Mouse (Mus musculus) gastrocnemius, postnatal 25 days (tissue): ENCODE data around the gene Susd6. TPM values are rescaled to one million over a fixed set of nuclear protein-coding genes. Genes with fewer than 3 reads are reported as not detected.
A peak's percentile ranks its signal among the peaks of the same experiment; 100 is the strongest.
"Not testable (repeated sequence)": the region's sequence is repeated elsewhere in the genome, so short reads cannot be mapped to it uniquely, and the experiment has no call there.

Experiments
- DNase-seq: peaks from one replicate; pipeline ENCODE4 v3.0.0; 2022
- total RNA-seq, 2 experiments: library from RNA; stranded (reverse); gene quantifications; 1 replicate in 1 of 2; 2 replicates in 1 of 2; pipeline ENCODE4 v1.2.3; 2021

Gene Susd6
- total RNA-seq, 2 experiments from 2014 or later = 26.7 to 28.1 TPM

- no peak for DNase-seq
These were observed 23.1 kb downstream of the Susd6 start for GRCm38 (mm10) chr12:80813456-80813855.

DNA sequence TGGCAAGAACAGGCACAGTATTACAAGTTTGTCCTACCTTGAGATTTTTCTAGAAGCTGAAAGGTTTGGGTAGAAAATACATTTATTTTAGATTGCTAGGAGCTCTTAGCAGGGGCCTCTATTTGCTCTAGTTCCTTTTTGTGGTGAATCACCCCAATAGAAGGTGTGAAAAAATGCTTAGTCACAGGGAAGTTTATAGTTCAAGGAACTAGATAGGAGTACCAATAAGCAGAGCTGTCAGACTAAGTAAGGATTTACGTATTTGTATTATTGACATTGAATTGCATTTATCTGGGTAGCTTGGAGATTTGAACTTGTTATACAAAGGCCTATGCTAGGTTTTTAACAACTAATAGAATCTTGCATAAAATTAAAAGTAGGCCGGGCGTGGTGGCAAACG lies 23.6 kb downstream of the Susd6 start:
- no peak for DNase-seq

- DNase-seq = no peak
These were observed 24.2 kb downstream of the Susd6 start for GRCm38 (mm10) chr12:80814529-80814928.

GRCm38 (mm10) chr12:80815298-80815697 lies 25.0 kb downstream of the Susd6 start:
- DNase-seq = no peak

- no peak for DNase-seq
These were observed 25.6 kb downstream of the Susd6 start for GRCm38 (mm10) chr12:80815893-80816292.

DNA sequence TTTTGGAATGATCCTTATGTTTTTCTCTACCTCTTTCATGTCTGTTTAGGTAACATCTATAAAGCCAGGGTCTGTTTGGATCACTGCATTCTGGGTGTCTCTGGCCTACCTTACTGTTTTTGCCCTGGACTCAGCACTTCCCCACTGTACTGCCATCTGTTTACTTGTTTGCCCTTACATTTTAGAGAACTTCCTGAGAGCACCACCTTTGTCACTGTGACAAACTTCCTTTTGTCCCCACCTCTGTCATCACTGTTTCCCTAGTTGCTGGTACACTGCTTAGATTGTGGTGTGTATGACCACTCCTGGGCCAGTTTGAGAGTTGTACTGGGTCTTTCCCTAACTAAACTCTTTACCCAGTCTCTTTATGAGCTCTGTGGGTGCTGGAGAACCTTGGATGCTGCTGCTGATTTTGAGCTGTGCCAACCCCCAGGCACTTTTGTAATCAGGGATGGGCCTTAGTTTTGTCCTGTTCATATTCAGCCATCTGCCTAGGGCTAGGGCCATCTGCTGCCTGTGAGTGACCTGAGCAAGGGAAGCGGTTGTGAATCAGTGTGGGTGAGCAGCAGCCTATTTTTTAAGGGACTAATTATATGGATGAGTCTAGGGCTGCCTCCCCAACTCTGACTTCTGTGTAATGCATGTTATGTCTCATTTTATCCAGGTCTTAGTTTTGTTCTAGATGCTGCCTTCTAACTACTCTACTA lies 26.2 kb downstream of the Susd6 start:
- DNase-seq = no peak

- DNase-seq = no peak
These were observed 27.5 kb downstream of the Susd6 start for GRCm38 (mm10) chr12:80817697-80818235.

DNA sequence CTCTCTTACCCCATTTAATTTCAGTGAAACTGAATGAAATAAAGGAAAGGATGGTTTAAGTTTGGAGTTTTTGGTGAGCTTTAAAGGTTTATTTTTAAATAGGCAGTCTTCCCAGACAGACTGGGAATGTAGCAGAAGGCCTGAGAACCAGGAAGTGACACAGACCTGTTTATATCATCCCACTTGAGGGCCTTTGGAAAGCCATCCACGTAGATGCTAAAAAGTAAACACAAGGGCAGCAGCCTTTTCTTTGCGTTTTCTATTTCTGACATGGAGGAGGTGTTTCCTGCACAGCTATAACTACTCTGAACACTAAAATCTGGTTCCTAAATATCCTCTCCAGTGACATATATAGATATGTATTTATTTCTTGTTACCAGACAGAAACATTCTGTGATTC lies 28.7 kb downstream of the Susd6 start:
- DNase-seq = not testable (repeated sequence)

DNA sequence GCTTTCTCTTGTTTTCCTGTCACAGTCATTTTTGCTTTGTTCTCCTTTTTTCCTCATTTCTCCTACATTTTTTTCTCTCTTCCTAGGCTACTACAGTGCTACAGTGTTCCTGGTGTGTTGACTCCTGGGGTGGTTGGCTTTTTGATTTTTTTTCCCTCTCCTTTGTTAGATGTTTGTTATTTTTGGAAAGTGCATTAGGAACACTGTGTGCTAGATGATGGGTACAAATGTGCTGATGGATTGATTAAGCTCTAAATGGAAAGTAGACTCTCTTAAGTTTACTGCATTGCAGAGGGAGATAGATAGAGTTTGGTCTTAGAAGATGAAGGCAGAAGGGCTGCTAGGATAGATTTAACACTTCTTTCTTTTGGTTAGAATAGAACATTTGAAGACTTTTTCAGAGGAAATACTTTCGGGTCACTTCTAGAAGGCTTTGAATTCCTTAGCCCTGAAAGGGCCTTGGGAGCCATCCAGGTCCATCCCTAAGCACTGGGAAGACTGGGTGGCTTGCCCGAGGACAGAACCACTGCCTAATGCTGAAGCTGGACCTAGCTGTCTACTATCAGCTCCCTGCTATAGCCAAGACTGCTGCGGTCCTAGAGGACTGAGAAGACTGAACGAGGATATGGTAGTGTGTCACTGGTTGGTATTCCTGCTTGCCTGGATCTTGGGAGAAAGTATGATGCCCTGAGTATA lies 31.1 kb downstream of the Susd6 start:
- DNase-seq = no peak

GRCm38 (mm10) chr12:80822533-80822932 lies 32.2 kb downstream of the Susd6 start:
- DNase-seq = no peak

GRCm38 (mm10) chr12:80824202-80824601 lies 33.9 kb downstream of the Susd6 start:
- no peak for DNase-seq

DNA sequence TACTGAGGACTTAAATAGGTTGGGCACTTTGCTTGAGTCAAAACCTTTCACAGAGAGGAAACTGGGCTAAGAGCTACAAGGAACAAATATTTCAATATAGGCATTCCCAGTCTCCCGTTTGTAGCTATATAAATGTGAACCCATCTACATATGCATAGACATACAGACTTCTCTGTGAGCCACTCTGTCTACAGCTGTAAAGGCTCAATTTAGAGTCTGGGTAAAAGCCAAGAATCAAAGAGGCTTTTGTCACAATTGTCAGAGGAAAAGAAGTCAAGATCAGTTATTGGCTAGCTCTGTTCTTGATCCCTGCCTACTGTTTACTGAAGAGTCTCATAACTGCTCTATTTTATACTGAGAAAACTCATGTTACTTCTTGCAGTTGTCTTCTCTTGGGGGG lies 36.1 kb downstream of the Susd6 start:
- DNase-seq = no peak

- DNase-seq = peak; percentile 70
These were observed 37.2 kb downstream of the Susd6 start for GRCm38 (mm10) chr12:80827464-80828015.

- DNase-seq = no peak
These were observed 37.7 kb downstream of the Susd6 start for GRCm38 (mm10) chr12:80828020-80828419.

DNA sequence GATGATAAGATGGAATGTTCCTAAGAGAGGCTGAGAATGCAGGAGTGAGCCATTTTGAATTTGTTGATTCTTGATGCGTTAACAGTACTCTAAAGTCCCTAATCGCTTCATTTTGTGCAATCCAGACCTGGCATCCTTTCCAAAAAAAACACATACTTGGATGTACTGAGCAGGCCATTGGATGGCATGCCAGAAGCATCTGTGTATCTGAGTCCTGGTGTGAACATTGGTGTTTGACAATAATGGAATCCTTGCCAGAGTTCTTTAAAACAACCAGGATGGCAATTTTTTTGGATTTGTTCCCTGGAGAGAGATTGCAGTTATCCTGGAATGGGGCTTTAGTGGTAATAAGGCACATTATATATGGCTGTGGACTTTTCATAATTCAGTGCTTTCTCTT lies 38.6 kb downstream of the Susd6 start:
- DNase-seq = no peak

DNA sequence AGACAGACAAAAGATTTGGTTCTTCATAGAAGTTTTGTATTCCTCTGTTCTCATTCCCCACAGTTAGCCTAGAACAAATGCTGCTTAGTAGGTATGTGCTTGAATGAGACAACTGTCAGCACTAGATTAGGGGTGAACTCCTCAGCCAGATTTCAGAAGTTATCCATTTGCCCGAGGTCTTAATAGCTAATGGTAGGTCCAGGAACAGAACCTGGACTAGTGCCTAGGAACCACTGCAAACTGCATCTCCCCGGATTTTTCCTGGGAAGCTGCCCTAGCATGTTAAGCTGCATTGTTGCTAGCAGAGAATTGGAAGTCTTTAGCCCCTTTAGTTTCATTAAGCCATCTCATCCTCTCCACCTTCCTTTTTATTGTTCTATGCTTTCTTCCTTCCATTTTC lies 39.9 kb downstream of the Susd6 start:
- DNase-seq = no peak

DNA sequence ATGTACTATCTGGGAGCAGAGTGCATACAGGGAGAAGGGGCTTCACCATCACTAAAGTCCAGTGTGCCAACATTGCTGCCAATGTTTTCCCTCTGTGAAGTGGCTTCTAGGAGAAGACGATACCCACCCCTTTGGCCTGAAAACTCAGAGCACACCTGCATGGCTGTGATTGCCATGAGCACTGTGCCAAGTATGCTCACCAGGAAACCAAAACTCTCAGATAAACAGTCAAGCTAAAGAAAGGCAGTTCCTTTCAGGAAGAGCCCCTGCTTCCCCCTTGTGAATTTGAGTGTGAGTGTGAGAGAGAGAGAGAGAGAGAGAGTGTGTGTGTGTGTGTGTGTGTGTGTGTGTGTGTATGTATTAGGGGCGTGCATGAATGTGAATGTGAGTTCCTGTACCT lies 40.5 kb downstream of the Susd6 start:
- DNase-seq = no peak

DNA sequence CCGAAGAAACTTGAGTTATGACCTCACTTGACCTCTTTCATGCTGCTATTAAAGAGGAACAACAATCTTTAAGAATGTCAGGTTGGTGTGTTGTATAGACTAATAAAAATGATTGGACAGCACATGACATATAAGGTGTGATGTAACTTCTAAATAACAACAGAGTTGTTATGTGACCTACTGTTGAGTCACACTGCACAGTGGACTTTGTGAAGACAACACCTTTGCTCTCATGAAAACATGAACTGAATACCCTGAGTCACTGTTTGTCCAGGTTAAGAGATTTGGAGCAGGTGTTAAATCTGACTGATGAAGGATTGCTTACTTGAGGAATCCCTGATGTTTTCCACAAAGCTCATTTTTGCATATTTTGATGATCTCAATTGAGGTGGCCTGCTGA lies 42.0 kb downstream of the Susd6 start:
- no peak for DNase-seq

- DNase-seq = no peak
These were observed 43.2 kb downstream of the Susd6 start for GRCm38 (mm10) chr12:80833541-80833940.

- no peak for DNase-seq
These were observed 44.0 kb downstream of the Susd6 start for GRCm38 (mm10) chr12:80834156-80834900.

DNA sequence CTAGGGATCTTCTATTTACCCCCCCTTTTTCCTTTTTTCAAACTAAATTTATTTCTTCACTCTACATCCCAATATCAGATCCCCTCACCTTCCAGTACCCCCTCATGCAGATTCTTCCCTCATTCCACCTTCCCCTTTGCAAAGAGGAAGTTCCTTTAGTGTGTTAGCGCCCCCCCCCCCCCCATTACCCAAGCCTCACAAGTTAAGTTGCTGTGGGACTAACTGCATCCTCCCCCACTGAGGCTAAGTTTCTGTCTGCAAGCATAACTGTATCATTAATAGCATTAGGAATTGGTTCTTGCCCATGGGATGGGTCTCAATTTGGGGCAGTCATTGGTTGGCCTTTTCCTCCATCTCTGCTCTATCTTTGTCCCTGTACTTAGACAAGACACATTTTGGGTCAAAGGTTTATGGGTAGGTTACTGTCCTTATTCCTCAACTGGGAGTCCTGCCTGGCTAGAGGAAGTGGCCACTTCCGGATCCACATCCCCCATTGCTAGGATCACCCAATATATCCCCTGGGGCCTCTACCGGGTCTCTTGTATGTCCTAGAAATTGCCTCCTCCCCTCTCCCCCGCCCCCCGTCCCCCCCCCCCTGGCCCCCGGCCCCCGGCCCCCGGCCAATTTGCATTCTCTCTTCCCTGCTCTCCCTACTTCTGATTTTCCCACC lies 44.7 kb downstream of the Susd6 start:
- no peak for DNase-seq

GRCm38 (mm10) chr12:80837614-80838013 lies 47.3 kb downstream of the Susd6 start:
- no peak for DNase-seq
